Mouse (Mus musculus) lung, postnatal 0 days (tissue): Measurements from ENCODE around the gene Kbtbd4.

Experiments
- CTCF ChIP-seq: IDR thresholded peaks from 2 replicates; pipeline ENCODE4 v1.5.1; 2016; ENCODE audit warnings: antibody characterized with exemption, mild to moderate bottlenecking
- EP300 ChIP-seq: IDR thresholded peaks from 2 replicates; pipeline ENCODE4 v1.6.1; 2016; ENCODE audit warnings: antibody characterized with exemption, mild to moderate bottlenecking, control low read depth

- no peak for TF ChIP-seq EP300
- no peak for TF ChIP-seq CTCF
Measured at GRCm38 (mm10) chr2:90874025-90874424, 30.5 kb upstream of the Kbtbd4 start.
